Mouse (Mus musculus) kidney, adult 2 months (tissue): Measurements from ENCODE around the gene Spats2. TPM values are rescaled to one million over a fixed set of nuclear protein-coding genes. Genes with fewer than 3 reads are reported as not detected.

Source experiments
- DNase-seq: peaks from one replicate; pipeline ENCODE4 v3.0.0; 2021
- H3K27ac ChIP-seq: fragments of 200-500 bp; 2 replicates; pipeline ENCODE4 v1.5.1; 2012; ENCODE audit warnings: low read depth, low read length, control low read depth, inconsistent platforms; ENCODE audit not compliant: insufficient read depth
- H3K27me3 ChIP-seq: fragments of 200-500 bp; replicated peaks from 2 replicates; pipeline ENCODE4 v1.6.1; 2012; ENCODE audit warnings: mild to moderate bottlenecking, moderate library complexity, low read length, inconsistent platforms; ENCODE audit not compliant: control insufficient read depth, insufficient read depth
- H3K36me3 ChIP-seq: fragments of 200-500 bp; 2 replicates; pipeline ENCODE4 v1.6.1; 2012; ENCODE audit warnings: mild to moderate bottlenecking, moderate library complexity, low read length, inconsistent platforms; ENCODE audit not compliant: control insufficient read depth, insufficient read depth
- H3K4me1 ChIP-seq: fragments of 200-500 bp; 2 replicates; pipeline ENCODE4 v1.6.1; 2011; ENCODE audit warnings: low read length; ENCODE audit not compliant: control insufficient read depth, insufficient read depth
- H3K4me3 ChIP-seq: fragments of 200-500 bp; 2 replicates; pipeline ENCODE4 v1.5.1; 2011; ENCODE audit warnings: mild to moderate bottlenecking, low read depth, low read length, control low read depth; ENCODE audit not compliant: insufficient read depth
- POLR2A ChIP-seq: fragments of 200-500 bp; IDR thresholded peaks from one replicate; pipeline ENCODE4 v1.6.1; 2011; ENCODE audit warnings: low read depth, low read length, control low read depth
- WGBS: fragments of 180-500 bp; shearing (Covaris S2); methylation state at CpG from one replicate; pipeline ENCODE4 v1.1.7; 2018; 5-methylcytosine and 5-hydroxymethylcytosine counted together
- polyA plus RNA-seq: library from polyadenylated mRNA; depleted of rRNA; stranded (reverse); fragments of >200 nt; gene quantifications from 2 replicates; pipeline ENCODE4 v1.2.3, GENCODE M21; 2012; rRNA removed

Spats2 gene
- polyA plus RNA-seq, 1 experiment: 8.6 TPM

- Histone ChIP-seq H3K27me3 (no peaks in the 10 kb centered on the region), H3K4me3 (no peak overlapping the region), H3K36me3 (no peaks in the 10 kb centered on the region), H3K4me1 (peaks cover 5% of the 10 kb centered on the region; the same call in 1 of the 2 replicates), H3K27ac (no peak overlapping the region)
- 38% methylated on average over 10 of the region's 10 CpGs for WGBS
- DNase-seq: no peak
- TF ChIP-seq POLR2A: no peak
Measured at GRCm38 (mm10) chr15:99262702-99263101, 137.0 kb downstream of the Spats2 start.

Other genes starting within 250 kb of the Spats2 start
- 6.4 and 7.1 TPM in 2 replicates for gene Rhebl1, start 231.4 kb upstream of the Spats2 start, polyA plus RNA-seq
- gene Dhh, start 227.4 kb upstream of the Spats2 start, polyA plus RNA-seq: 1.2 and 1.5 TPM in 2 replicates
- gene Lmbr1l, start 207.7 kb upstream of the Spats2 start, polyA plus RNA-seq: 36.1 and 50.2 TPM in 2 replicates
- 488 and 540 TPM in 2 replicates for gene Tuba1b, start 191.4 kb upstream of the Spats2 start, polyA plus RNA-seq
- gene Gm49450, start 172.4 kb upstream of the Spats2 start, polyA plus RNA-seq: 12.0 TPM in 1 of 2 replicates, not detected in the other
- 121 and 131 TPM in 2 replicates for gene Tuba1a, start 172.2 kb upstream of the Spats2 start, polyA plus RNA-seq
- gene Tuba1c, start 96.0 kb upstream of the Spats2 start, polyA plus RNA-seq: 128 and 146 TPM in 2 replicates
- 1.7 and 3.2 TPM in 2 replicates for gene Prph, start 70.7 kb upstream of the Spats2 start, polyA plus RNA-seq
- gene Troap, start 51.3 kb upstream of the Spats2 start, polyA plus RNA-seq: 0.29 and 0.33 TPM in 2 replicates
- 0.44 and 0.61 TPM in 2 replicates for gene C1ql4, start 38.1 kb upstream of the Spats2 start, polyA plus RNA-seq
- gene Dnajc22, start 32.7 kb upstream of the Spats2 start, polyA plus RNA-seq: 49.9 and 53.4 TPM in 2 replicates
- gene Kcnh3, start 98.9 kb downstream of the Spats2 start, polyA plus RNA-seq: 0.38 and 0.42 TPM in 2 replicates
- 70.6 and 81.3 TPM in 2 replicates for gene Mcrs1, start 126.0 kb downstream of the Spats2 start, polyA plus RNA-seq
- gene Prpf40b, start 169.2 kb downstream of the Spats2 start, polyA plus RNA-seq: 48.0 and 59.4 TPM in 2 replicates
- gene Fam186b, start 170.0 kb downstream of the Spats2 start, polyA plus RNA-seq: 0.13 and 0.24 TPM in 2 replicates
- gene Fmnl3, start 244.6 kb downstream of the Spats2 start, polyA plus RNA-seq: 26.8 and 26.9 TPM in 2 replicates